Mouse (Mus musculus): ENCODE measurements around the gene 4930415O20Rik.

- no peak for TF ChIP-seq CTCF (IDR thresholded peaks at IDR 0.05; ENCODE audit: borderline replicate concordance, insufficient read depth, low read depth, low read length)
- TF ChIP-seq POLR2A (IDR thresholded peaks at IDR 0.05; ENCODE audit: borderline replicate concordance, insufficient read depth, low read length) = no peak
Observed at GRCm38 (mm10) chr15:98614971-98615370, 44.2 kb downstream of the 4930415O20Rik start.
